Mouse (Mus musculus) forebrain, embryonic 14.5 days (tissue): Measurements from ENCODE around the gene Cavin4. TPM values are rescaled to one million over a fixed set of nuclear protein-coding genes. Genes with fewer than 3 reads are reported as not detected.

Experiments
- ATAC-seq: fragments of 200-750 bp; cut with Nextera tagmentation; 2 replicates; pipeline ENCODE4 v1.8.0; 2017; ENCODE audit warnings: mild to moderate bottlenecking, moderate library complexity
- DNase-seq: peaks from one replicate; pipeline ENCODE4 v3.0.0-alpha.2; 2015; ENCODE audit warnings: low spot score
- H3K27ac ChIP-seq: fragments of 300-500 bp; sonication (generic); 2 replicates; pipeline ENCODE4 v1.5.1; 2014; ENCODE audit warnings: low read depth, mild to moderate bottlenecking, control low read depth, low read length, moderate library complexity
- H3K27me3 ChIP-seq: fragments of 300-500 bp; sonication (generic); replicated peaks from 2 replicates; pipeline ENCODE4 v1.6.1; 2014; ENCODE audit warnings: low read length, control low read depth, mixed read lengths; ENCODE audit not compliant: control insufficient read depth, insufficient read depth
- H3K36me3 ChIP-seq: fragments of 300-500 bp; sonication (generic); 2 replicates; pipeline ENCODE4 v1.6.1; 2014; ENCODE audit warnings: low read length, control low read depth; ENCODE audit not compliant: control insufficient read depth, insufficient read depth
- H3K4me1 ChIP-seq: fragments of 300-500 bp; sonication (generic); 2 replicates; pipeline ENCODE4 v1.6.1; 2014; ENCODE audit warnings: antibody characterized with exemption, low read length, control low read depth; ENCODE audit not compliant: control insufficient read depth, insufficient read depth
- H3K4me2 ChIP-seq: fragments of 300-500 bp; sonication (generic); 2 replicates; pipeline ENCODE4 v1.6.1; 2014; ENCODE audit warnings: mild to moderate bottlenecking, control low read depth, low read length
- H3K4me3 ChIP-seq: fragments of 300-500 bp; sonication (generic); 2 replicates; pipeline ENCODE4 v1.5.1; 2014; ENCODE audit warnings: low read depth, low read length, control low read depth
- H3K9ac ChIP-seq: fragments of 300-500 bp; sonication (generic); 2 replicates; pipeline ENCODE4 v1.6.1; 2014; ENCODE audit warnings: mild to moderate bottlenecking, low read length, control low read depth, moderate library complexity
- H3K9me3 ChIP-seq: fragments of 300-500 bp; sonication (generic); replicated peaks from 2 replicates; pipeline ENCODE4 v1.6.1; 2016; ENCODE audit warnings: low read length, control low read depth, mixed read lengths; ENCODE audit not compliant: control insufficient read depth
- WGBS: fragments of 180-500 bp; shearing (Covaris S2); extraction: QIAGEN DNeasy Blood & Tissue Kit; methylation state at CpG from one replicate; pipeline ENCODE4 v1.1.7; 2014; 5-methylcytosine and 5-hydroxymethylcytosine counted together
- polyA plus RNA-seq: library from polyadenylated mRNA; unstranded; fragments of >200 nt; fragmentation: Nextera tagmentation; extraction: Ambion mirVana; gene quantifications from 2 replicates; pipeline ENCODE4 v1.2.1, GENCODE M21; 2014

Gene Cavin4
- 1.1 and 1.5 TPM in 2 replicates for polyA plus RNA-seq

DNA sequence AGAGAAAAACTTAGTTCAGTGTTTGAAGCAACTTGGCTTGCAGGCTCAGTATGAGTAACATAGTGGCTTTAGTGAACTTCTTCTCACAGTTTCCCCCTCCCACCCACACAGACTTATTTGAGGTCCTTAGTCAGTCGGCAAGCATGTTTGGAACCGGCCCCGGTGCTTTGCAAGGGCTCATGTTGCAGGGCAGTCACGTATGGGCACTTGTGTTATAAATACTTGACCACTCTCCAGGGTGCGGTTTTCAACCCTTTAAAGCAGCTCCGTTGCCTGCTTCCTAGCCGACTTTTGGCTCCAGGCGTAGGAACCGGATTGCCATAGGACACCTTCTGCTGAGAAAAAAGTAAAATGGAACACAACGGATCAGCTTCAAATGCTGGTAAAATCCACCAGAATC lies at the start of gene Cavin4:
Gene Cavin4 (plus strand): TSS at position 244 of the 400 bp plus-strand sequence.
- WGBS = 93% methylated on average over 10 of the region's 10 CpGs
- Histone ChIP-seq H3K9me3 (no peaks in the 10 kb centered on the region), H3K4me3 (no peak within 1 kb of the TSS), H3K36me3 (peaks cover 62% of the 10 kb centered on the region), H3K4me1 (no peaks in the 10 kb centered on the region), H3K9ac (no peak within 1 kb of the TSS), H3K27ac (no peak within 1 kb of the TSS), H3K4me2 (no peak within 1 kb of the TSS), H3K27me3 (no peaks in the 10 kb centered on the region)
- DNase-seq (no peak), ATAC-seq (no peak)

DNA sequence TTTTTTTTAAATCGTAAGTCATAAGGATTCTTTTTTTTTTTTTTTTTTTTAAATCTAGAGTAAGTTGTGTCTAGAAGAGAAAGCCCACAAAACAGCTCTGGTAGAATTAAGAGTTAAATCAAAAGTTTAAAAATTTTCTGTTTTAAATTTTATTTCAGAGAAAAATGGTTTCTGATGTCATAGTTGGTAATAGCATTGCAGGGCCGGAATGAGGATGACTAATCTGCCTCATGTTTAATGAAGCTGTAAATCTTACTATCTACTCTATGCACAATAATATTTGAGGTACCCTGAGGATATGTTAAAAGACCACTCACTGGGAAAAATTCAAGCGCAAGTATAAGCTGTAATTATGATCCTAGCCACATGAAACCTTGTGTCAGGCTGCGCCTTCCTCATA lies 47.8 kb upstream of the Cavin4 start:
- no peak for DNase-seq
- H3K36me3 ChIP-seq = peaks cover 38% of the 10 kb centered on the region
- 93% methylated on average over 4 of the region's 4 CpGs for WGBS

DNA sequence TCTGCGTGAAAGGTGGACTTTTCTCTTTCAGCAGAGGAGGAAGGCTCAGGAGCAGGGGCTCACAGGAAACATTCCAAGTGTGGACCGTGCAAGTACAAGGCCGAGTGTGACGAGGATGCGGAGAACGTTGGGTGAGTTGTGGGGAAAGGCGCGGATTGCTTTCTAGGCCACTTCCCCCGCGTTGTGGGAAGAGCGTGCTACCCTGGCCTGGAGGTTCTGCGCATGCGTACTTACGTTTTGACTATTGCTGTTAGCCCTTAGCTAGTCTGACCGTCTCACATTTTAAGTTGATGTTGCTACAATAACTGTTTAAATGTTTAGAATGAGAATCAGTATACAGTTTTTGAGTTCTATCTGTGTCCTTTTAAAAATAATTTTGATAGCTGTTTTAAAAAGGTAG lies 46.1 kb upstream of the Cavin4 start:
- Histone ChIP-seq H3K4me2 (no peak overlapping the region), H3K27me3 (no peaks in the 10 kb centered on the region), H3K27ac (no peak overlapping the region), H3K36me3 (peaks cover 41% of the 10 kb centered on the region), H3K9me3 (no peaks in the 10 kb centered on the region), H3K9ac (no peak overlapping the region), H3K4me3 (no peak overlapping the region), H3K4me1 (no peaks in the 10 kb centered on the region)
- ATAC-seq = no peak
- WGBS = 96% methylated on average over 15 of the region's 15 CpGs
- no peak for DNase-seq

More for the DNA sequence above, 47.8 kb upstream of the Cavin4 start:
- Histone ChIP-seq H3K4me2 (no peak overlapping the region), H3K4me3 (no peak overlapping the region), H3K9ac (no peak overlapping the region), H3K27me3 (no peaks in the 10 kb centered on the region), H3K9me3 (no peaks in the 10 kb centered on the region), H3K4me1 (no peaks in the 10 kb centered on the region), H3K27ac (no peak overlapping the region)
- no peak for ATAC-seq

DNA sequence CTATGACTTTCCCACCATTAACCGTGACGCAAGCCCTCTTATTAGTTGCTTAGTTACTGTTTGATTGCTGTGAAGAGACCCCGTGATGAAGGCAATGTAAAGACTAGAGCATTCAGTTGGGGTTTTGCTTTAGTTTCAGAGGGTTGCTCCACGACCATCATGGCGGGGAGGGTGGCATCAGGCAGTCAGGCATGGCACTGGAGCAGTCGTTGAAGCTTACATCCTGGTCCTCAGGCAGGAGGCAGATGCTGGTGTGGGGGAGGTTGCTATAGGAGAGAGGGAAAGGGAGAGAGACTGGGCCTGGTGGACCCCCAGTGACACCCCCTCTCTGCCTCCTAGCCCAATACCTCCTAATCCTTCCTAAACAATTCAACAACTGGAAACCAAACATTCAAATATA lies 43.2 kb upstream of the Cavin4 start:
- Histone ChIP-seq H3K4me1 (no peaks in the 10 kb centered on the region), H3K27ac (no peak overlapping the region), H3K4me2 (no peak overlapping the region), H3K9ac (no peak overlapping the region), H3K4me3 (no peak overlapping the region), H3K27me3 (no peaks in the 10 kb centered on the region), H3K36me3 (peaks cover 43% of the 10 kb centered on the region), H3K9me3 (no peaks in the 10 kb centered on the region)
- WGBS = 91% methylated on average over 6 of the region's 6 CpGs
- no peak for ATAC-seq
- no peak for DNase-seq

DNA sequence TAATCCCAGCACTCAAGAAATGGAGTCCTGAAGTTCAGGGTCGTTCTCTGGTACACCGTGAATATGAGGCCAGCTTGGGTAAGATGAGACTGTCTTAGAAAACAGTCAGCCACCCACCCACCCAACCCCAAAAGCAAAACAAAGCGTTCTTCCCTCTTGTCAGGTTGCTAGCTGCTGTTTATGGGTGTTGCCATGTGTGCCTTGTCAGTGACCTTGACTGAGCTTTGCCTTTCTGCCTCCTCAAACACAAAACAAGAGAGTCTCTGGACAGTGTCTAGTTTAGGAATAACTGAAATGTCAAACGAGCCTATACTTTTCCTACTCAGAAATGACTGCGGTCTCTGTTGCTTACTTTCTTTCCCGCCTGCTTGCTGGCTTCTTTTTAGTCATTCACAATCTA lies 41.1 kb upstream of the Cavin4 start:
- DNase-seq (no peak), ATAC-seq (no peak)
- H3K9ac ChIP-seq = no peak overlapping the region
- H3K4me2 ChIP-seq = no peak overlapping the region
- H3K27ac ChIP-seq = no peak overlapping the region
- H3K9me3 ChIP-seq = no peaks in the 10 kb centered on the region
- no peaks in the 10 kb centered on the region for H3K27me3 ChIP-seq
- no peak overlapping the region for H3K4me3 ChIP-seq
- peaks cover 28% of the 10 kb centered on the region for H3K36me3 ChIP-seq
- WGBS = 97% methylated on average over 6 of the region's 6 CpGs
- no peaks in the 10 kb centered on the region for H3K4me1 ChIP-seq

DNA sequence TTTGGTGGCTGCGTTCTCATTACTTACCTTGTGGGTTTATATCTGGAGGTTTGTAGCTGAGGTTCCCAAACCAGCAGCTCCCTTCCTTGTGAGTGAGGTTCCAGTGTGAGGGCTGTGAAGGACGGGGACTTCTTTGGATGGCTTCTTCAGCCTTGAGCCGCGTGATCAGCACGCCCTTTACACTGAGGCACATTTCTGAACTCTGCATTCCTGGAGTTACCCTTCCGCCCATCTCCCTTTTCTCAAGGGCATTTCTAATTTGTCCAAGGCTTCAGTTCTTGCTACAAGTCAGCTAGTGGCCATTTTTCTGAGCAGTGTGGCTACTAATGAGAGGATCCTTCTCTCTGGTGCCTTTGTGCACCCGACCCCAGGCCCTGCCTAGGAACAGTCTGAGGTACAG lies 40.4 kb upstream of the Cavin4 start:
- H3K9me3 ChIP-seq = no peaks in the 10 kb centered on the region
- H3K4me3 ChIP-seq = no peak overlapping the region
- H3K36me3 ChIP-seq = peaks cover 28% of the 10 kb centered on the region
- 90% methylated on average over 7 of the region's 7 CpGs for WGBS
- H3K27ac ChIP-seq = no peak overlapping the region
- no peak overlapping the region for H3K4me2 ChIP-seq
- H3K9ac ChIP-seq = no peak overlapping the region
- no peaks in the 10 kb centered on the region for H3K4me1 ChIP-seq
- DNase-seq (no peak), ATAC-seq (no peak)
- no peaks in the 10 kb centered on the region for H3K27me3 ChIP-seq

DNA sequence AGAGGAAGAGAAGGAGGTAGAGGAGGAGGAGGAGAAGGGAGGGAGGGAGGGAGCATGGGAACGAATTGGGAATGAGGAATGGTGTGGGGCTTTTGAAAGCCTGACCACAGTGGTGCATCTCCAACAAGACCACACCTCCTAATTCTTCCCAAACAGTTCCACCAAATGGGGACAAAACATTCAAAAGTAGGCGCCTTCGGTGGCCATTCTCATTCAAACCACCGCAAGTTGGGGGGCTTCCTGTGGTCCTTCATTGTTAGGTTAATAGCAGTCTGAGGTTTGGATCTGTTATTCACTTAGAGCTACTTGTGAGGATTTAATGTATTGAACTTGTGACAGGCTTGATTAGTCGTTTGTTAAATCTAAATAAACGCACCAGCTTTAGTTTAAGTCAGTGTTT lies 38.4 kb upstream of the Cavin4 start:
- Histone ChIP-seq H3K4me3 (no peak overlapping the region), H3K27me3 (no peaks in the 10 kb centered on the region), H3K4me1 (no peaks in the 10 kb centered on the region), H3K27ac (no peak overlapping the region), H3K36me3 (peaks cover 36% of the 10 kb centered on the region), H3K9ac (no peak overlapping the region), H3K9me3 (no peaks in the 10 kb centered on the region), H3K4me2 (no peak overlapping the region)
- 46% methylated on average over 6 of the region's 6 CpGs for WGBS
- no peak for ATAC-seq
- DNase-seq = no peak

DNA sequence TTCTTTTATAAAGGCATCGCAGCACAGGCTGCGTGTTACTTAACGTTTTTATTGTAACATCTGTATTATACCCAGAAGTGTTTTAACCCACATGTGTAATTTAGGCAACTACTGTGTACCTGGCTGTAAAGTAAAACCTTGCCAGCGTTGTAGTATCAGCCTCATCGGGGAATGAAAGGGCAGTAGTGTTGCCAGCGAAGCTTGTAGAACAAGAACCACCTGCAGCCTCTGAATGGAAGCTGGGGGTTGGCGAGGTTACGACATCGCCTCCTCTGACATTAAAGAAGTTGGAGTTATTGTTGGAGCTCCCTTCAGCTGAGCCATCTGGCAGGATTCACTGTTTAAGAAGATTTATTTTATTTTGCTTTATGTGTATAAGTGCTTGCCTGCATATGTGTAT lies 37.5 kb upstream of the Cavin4 start:
- H3K4me1 ChIP-seq = no peaks in the 10 kb centered on the region
- no peak overlapping the region for H3K4me2 ChIP-seq
- no peaks in the 10 kb centered on the region for H3K9me3 ChIP-seq
- WGBS = 85% methylated on average over 9 of the region's 9 CpGs
- H3K27me3 ChIP-seq = no peaks in the 10 kb centered on the region
- peaks cover 37% of the 10 kb centered on the region for H3K36me3 ChIP-seq
- DNase-seq = no peak
- no peak overlapping the region for H3K4me3 ChIP-seq
- H3K9ac ChIP-seq = no peak overlapping the region
- ATAC-seq = no peak
- no peak overlapping the region for H3K27ac ChIP-seq

DNA sequence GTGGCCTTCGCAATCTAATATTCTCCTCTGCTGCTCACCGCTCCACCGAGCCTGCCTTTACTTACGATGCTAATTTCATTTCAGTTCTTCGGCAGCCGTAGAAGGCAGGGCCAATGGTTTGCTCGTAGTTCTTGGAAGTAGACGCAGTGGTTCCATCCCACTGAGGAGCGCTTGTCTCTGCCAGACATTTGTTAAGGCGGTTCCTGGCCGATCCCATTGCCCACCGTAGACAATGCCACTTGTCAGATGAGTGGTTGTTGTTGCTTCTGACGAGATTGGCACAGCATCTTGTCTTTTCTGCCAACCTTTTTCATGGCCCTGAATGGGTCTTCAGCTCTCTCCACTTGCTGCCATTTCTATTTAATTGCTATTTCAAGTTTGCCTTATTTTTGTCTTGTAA lies 33.9 kb upstream of the Cavin4 start:
- Histone ChIP-seq H3K27me3 (no peaks in the 10 kb centered on the region), H3K4me3 (no peak overlapping the region), H3K4me2 (no peak overlapping the region), H3K9ac (no peak overlapping the region), H3K27ac (no peak overlapping the region), H3K36me3 (peaks cover 24% of the 10 kb centered on the region), H3K9me3 (no peaks in the 10 kb centered on the region), H3K4me1 (no peaks in the 10 kb centered on the region)
- ATAC-seq (peak; percentile 47; the same call in 1 of the 2 replicates), DNase-seq (peak; percentile 67)
- 68% methylated on average over 13 of the region's 13 CpGs for WGBS
